Mouse (Mus musculus) heart, adult 2 months (tissue): ENCODE data around the gene Btbd11. TPM values are rescaled to one million over a fixed set of nuclear protein-coding genes. Genes with fewer than 3 reads are reported as not detected.

Experiments used
- DNase-seq, 2 experiments: peaks; one replicate each; pipeline ENCODE4 v3.0.0; 2021
- H3K27ac ChIP-seq: fragments of 200-600 bp; 2 replicates; pipeline ENCODE4 v1.8.1; 2022
- H3K27me3 ChIP-seq: fragments of 200-500 bp; 2 replicates; pipeline ENCODE4 v1.6.1; 2012; ENCODE audit warnings: mild to moderate bottlenecking, low read length, inconsistent platforms, mixed read lengths; ENCODE audit not compliant: control insufficient read depth, insufficient read depth
- H3K36me3 ChIP-seq: fragments of 200-500 bp; 2 replicates; pipeline ENCODE4 v1.6.1; 2012; ENCODE audit warnings: low read length, inconsistent platforms; ENCODE audit not compliant: control insufficient read depth, insufficient read depth
- H3K4me1 ChIP-seq: fragments of 200-500 bp; 2 replicates; pipeline ENCODE4 v1.6.1; 2011; ENCODE audit warnings: low read length; ENCODE audit not compliant: control insufficient read depth, insufficient read depth
- H3K4me3 ChIP-seq: fragments of 200-600 bp; 2 replicates; pipeline ENCODE4 v1.8.1; 2022
- H3K79me2 ChIP-seq: fragments of 200-500 bp; replicated peaks from 2 replicates; pipeline ENCODE4 v1.6.1; 2012; ENCODE audit warnings: mild to moderate bottlenecking, inconsistent platforms, low read length, moderate library complexity, mixed read lengths; ENCODE audit not compliant: control insufficient read depth, insufficient read depth
- H3K9ac ChIP-seq: fragments of 200-500 bp; 2 replicates; pipeline ENCODE4 v1.6.1; 2012; ENCODE audit warnings: low read depth, mild to moderate bottlenecking, control low read depth, inconsistent platforms, low read length, mixed read lengths
- CTCF ChIP-seq: fragments of 200-600 bp; IDR thresholded peaks from 2 replicates; pipeline ENCODE4 v1.8.1; 2022; ENCODE audit warnings: antibody characterized with exemption, mild to moderate bottlenecking, moderate library complexity
- EP300 ChIP-seq: fragments of 200-500 bp; IDR thresholded peaks from 2 replicates; pipeline ENCODE4 v1.6.1; 2011; ENCODE audit warnings: low read depth, low read length, control low read depth; ENCODE audit not compliant: insufficient read depth
- POLR2A ChIP-seq: fragments of 200-500 bp; IDR thresholded peaks from 2 replicates; pipeline ENCODE4 v1.6.1; 2011; ENCODE audit warnings: mild to moderate bottlenecking, low read depth, low read length, control low read depth; ENCODE audit not compliant: insufficient read depth
- WGBS: fragments of 180-500 bp; shearing (Covaris S2); methylation state at CpG from one replicate; pipeline ENCODE4 v1.1.7; 2018; 5-methylcytosine and 5-hydroxymethylcytosine counted together
- intact Hi-C: fragments of 180-260 bp; cut with DNase I; formaldehyde crosslinking; loops from one replicate; pipeline ENCODE4 v1.15.1; 2025
- polyA plus RNA-seq: library from polyadenylated mRNA; depleted of rRNA; stranded (reverse); fragments of >200 nt; gene quantifications from 2 replicates; pipeline ENCODE4 v1.2.3, GENCODE M21; 2012
- total RNA-seq, 2 experiments: library from RNA; stranded (reverse); gene quantifications; 2 replicates each; pipeline ENCODE4 v1.2.3; 2021

The Btbd11 gene
- total and polyA plus RNA-seq, 3 experiments: 1.4 to 2.7 (median 1.8) TPM

GRCm38 (mm10) chr10:85453221-85453775, 66.7 kb downstream of the Btbd11 start:
- Histone ChIP-seq H3K9ac (no peak overlapping the region), H3K27me3 (no peaks in the 10 kb centered on the region), H3K36me3 (no peaks in the 10 kb centered on the region), H3K4me3 (no peak overlapping the region), H3K4me1 (no peaks in the 10 kb centered on the region), H3K79me2 (no peaks in the 10 kb centered on the region), H3K27ac (no peak overlapping the region)
- DNase-seq: peak in 1 of 2 experiments; percentile 12
- TF ChIP-seq POLR2A (no peak), CTCF (no peak), EP300 (0 out of 2 replicates have a peak, but pooled peaks have one; percentile 47)
- WGBS: 40% methylated on average over 2 of the region's 2 CpGs
- intact Hi-C loops: no loop called here

- Histone ChIP-seq H3K36me3 (no peaks in the 10 kb centered on the region), H3K9ac (no peak overlapping the region), H3K4me1 (no peaks in the 10 kb centered on the region), H3K27me3 (no peaks in the 10 kb centered on the region), H3K4me3 (no peak overlapping the region), H3K79me2 (no peaks in the 10 kb centered on the region), H3K27ac (no peak overlapping the region)
- TF ChIP-seq POLR2A (no peak), EP300 (no peak), CTCF (peak; percentile 18; the same call in 1 of the 2 replicates)
- no peak for DNase-seq
- 39% methylated on average over 4 of the region's 4 CpGs for WGBS
- intact Hi-C loops: no loop called here
These were observed 69.4 kb downstream of the Btbd11 start for GRCm38 (mm10) chr10:85455985-85456384.

- WGBS: 36% methylated on average over 17 of the region's 17 CpGs
- H3K79me2 ChIP-seq: no peaks in the 10 kb centered on the region
- H3K9ac ChIP-seq: no peak overlapping the region
- no peak for TF ChIP-seq EP300
- TF ChIP-seq CTCF: no peak
- TF ChIP-seq POLR2A: no peak
- no peaks in the 10 kb centered on the region for H3K4me1 ChIP-seq
- DNase-seq: peak; percentile 42 to 53
- H3K36me3 ChIP-seq: no peaks in the 10 kb centered on the region
- H3K27me3 ChIP-seq: no peaks in the 10 kb centered on the region
- H3K4me3 ChIP-seq: no peak overlapping the region
- intact Hi-C loops: no loop called here
- no peak overlapping the region for H3K27ac ChIP-seq
These were observed 72.2 kb downstream of the Btbd11 start for GRCm38 (mm10) chr10:85458744-85459344.

GRCm38 (mm10) chr10:85460736-85461135, 74.1 kb downstream of the Btbd11 start:
- Histone ChIP-seq H3K4me1 (no peaks in the 10 kb centered on the region), H3K79me2 (no peaks in the 10 kb centered on the region), H3K4me3 (no peak overlapping the region), H3K36me3 (no peaks in the 10 kb centered on the region), H3K27me3 (no peaks in the 10 kb centered on the region), H3K27ac (no peak overlapping the region), H3K9ac (no peak overlapping the region)
- intact Hi-C loops: no loop called here
- TF ChIP-seq CTCF: no peak
- no peak for TF ChIP-seq EP300
- no peak for TF ChIP-seq POLR2A
- 91% methylated on average over 10 of the region's 10 CpGs for WGBS
- no peak for DNase-seq

GRCm38 (mm10) chr10:85464152-85464551, 77.5 kb downstream of the Btbd11 start:
- Histone ChIP-seq H3K27ac (no peak overlapping the region), H3K36me3 (no peaks in the 10 kb centered on the region), H3K27me3 (no peaks in the 10 kb centered on the region), H3K9ac (no peak overlapping the region), H3K79me2 (no peaks in the 10 kb centered on the region), H3K4me3 (no peak overlapping the region), H3K4me1 (no peaks in the 10 kb centered on the region)
- peak; percentile 40 to 70 for DNase-seq
- TF ChIP-seq CTCF: peak; percentile 32
- TF ChIP-seq EP300: no peak
- TF ChIP-seq POLR2A: no peak
- 46% methylated on average over 6 of the region's 6 CpGs for WGBS
- intact Hi-C loops: no loop called here

GRCm38 (mm10) chr10:85465516-85466408, 79.1 kb downstream of the Btbd11 start:
- H3K27ac ChIP-seq: no peak overlapping the region
- H3K4me1 ChIP-seq: no peaks in the 10 kb centered on the region
- 85% methylated on average over 13 of the region's 13 CpGs for WGBS
- intact Hi-C loops: no loop called here
- no peaks in the 10 kb centered on the region for H3K36me3 ChIP-seq
- no peak overlapping the region for H3K4me3 ChIP-seq
- H3K79me2 ChIP-seq: no peaks in the 10 kb centered on the region
- H3K9ac ChIP-seq: no peak overlapping the region
- no peak for DNase-seq
- no peaks in the 10 kb centered on the region for H3K27me3 ChIP-seq
- TF ChIP-seq POLR2A (no peak), EP300 (no peak), CTCF (no peak)
